Comparison of ENCODE assay signal across 26 mouse cellular contexts in genomic region chr11:88838630-88839029, GRCm38 (mm10).
"Had no signal": no experiment of that assay in that cellular context is flagged by ENCODE, and none has a peak within 500 bp of the region (broad histone marks: within the 10 kb centered on the region; RNA-seq: fewer than 3 reads in every experiment).

No protein-coding gene starts in this region.

- DNase-seq: gastrocnemius, postnatal 14 days; gastrocnemius, postnatal 36 days; heart, adult 11 months; heart, postnatal 14 days; heart, postnatal 36 days; kidney, adult 2 months; kidney, adult 9 months; kidney, postnatal 10 days; kidney, postnatal 4 days; layer of hippocampus, postnatal 36 days; left cerebral cortex, postnatal 4 days; lung, adult 18-20 months had no signal

- H3K27me3 ChIP-seq: heart, embryonic 13.5 days; heart, embryonic 15.5 days; hindbrain, embryonic 13.5 days; intestine, embryonic 15.5 days; limb, embryonic 13.5 days; limb, embryonic 15.5 days; liver, embryonic 12.5 days had no signal

- H3K27ac ChIP-seq: heart, adult 2 months; heart, embryonic 13.5 days; heart, embryonic 15.5 days; hindbrain, embryonic 13.5 days; intestine, embryonic 15.5 days; layer of hippocampus, adult 2 months; limb, embryonic 13.5 days; limb, embryonic 15.5 days; liver, embryonic 12.5 days; liver, embryonic 14.5 days had no signal

- H3K4me3 ChIP-seq: heart, adult 2 months; heart, embryonic 13.5 days; heart, embryonic 15.5 days; hindbrain, embryonic 13.5 days; intestine, embryonic 15.5 days; layer of hippocampus, adult 2 months; limb, embryonic 13.5 days; limb, embryonic 15.5 days; liver, embryonic 12.5 days had no signal

- ATAC-seq: hindbrain, embryonic 16.5 days; inflammation-experienced regulatory T-cells, adult 6 months; intestine, embryonic 15.5 days; intestine, postnatal 0 days; liver, embryonic 12.5 days had no signal

- H3K9me3 ChIP-seq: heart, embryonic 13.5 days; heart, embryonic 15.5 days; hindbrain, embryonic 13.5 days; intestine, embryonic 15.5 days; limb, embryonic 13.5 days; limb, embryonic 15.5 days; liver, embryonic 12.5 days had no signal

- H3K9ac ChIP-seq: heart, embryonic 13.5 days; heart, embryonic 15.5 days; hindbrain, embryonic 13.5 days; intestine, embryonic 15.5 days; limb, embryonic 13.5 days; limb, embryonic 15.5 days; liver, embryonic 12.5 days; liver, embryonic 14.5 days had no signal

- H3K4me2 ChIP-seq: heart, embryonic 11.5 days; heart, embryonic 13.5 days; heart, embryonic 15.5 days; hindbrain, embryonic 13.5 days; intestine, embryonic 15.5 days; limb, embryonic 13.5 days; limb, embryonic 15.5 days; liver, embryonic 12.5 days had no signal
